Comparison of ENCODE assay signal across 9 mouse cellular contexts in genomic region chr15:26365344-26365743, GRCm38 (mm10). TPM values are rescaled to one million over a fixed set of nuclear protein-coding genes. Genes with fewer than 3 reads are reported as not detected.
DNase-seq lines count a peak whose midpoint lies in the region; ATAC-seq lines count a peak whose summit lies in the region.
"Had no signal": no experiment of that assay in that cellular context is flagged by ENCODE, and none has a peak within 500 bp of the region (broad histone marks: within the 10 kb centered on the region; RNA-seq: fewer than 3 reads in every experiment).

No protein-coding gene starts in this region.

- no peaks in the 10 kb centered on the region for H3K9me3 ChIP-seq in hindbrain, embryonic 15.5 days
- H3K9me3 ChIP-seq in midbrain, embryonic 16.5 days (replicated peaks; ENCODE audit: control insufficient read depth, low read length, poor library complexity, severe bottlenecking), result no peaks in the 10 kb centered on the region

- H3K36me3 ChIP-seq in hindbrain, embryonic 15.5 days, result no peaks in the 10 kb centered on the region
- no peaks in the 10 kb centered on the region for H3K36me3 ChIP-seq in midbrain, embryonic 16.5 days (ENCODE audit: control insufficient read depth, insufficient read depth, low read length)

- H3K4me1 ChIP-seq in hindbrain, embryonic 15.5 days (replicated peaks), result peaks cover 11% of the 10 kb centered on the region
- peaks cover 13% of the 10 kb centered on the region for H3K4me1 ChIP-seq in midbrain, embryonic 16.5 days (ENCODE audit: control insufficient read depth, insufficient read depth, low read length)

- peak overlapping the region; percentile 69 for H3K27ac ChIP-seq in hindbrain, embryonic 15.5 days (replicated peaks)
- H3K27ac ChIP-seq in midbrain, embryonic 16.5 days (ENCODE audit: low read length), result peak overlapping the region; percentile 52; the same call in 1 of the 2 replicates

- H3K9ac ChIP-seq in hindbrain, embryonic 15.5 days, result 0 out of 2 replicates have a peak overlapping the region, but pooled peaks have one; percentile 10
- 0 out of 2 replicates have a peak overlapping the region, but pooled peaks have one; percentile 18 for H3K9ac ChIP-seq in midbrain, embryonic 16.5 days (ENCODE audit: low read depth, low read length)

- no peaks in the 10 kb centered on the region for H3K27me3 ChIP-seq in hindbrain, embryonic 15.5 days
- no peaks in the 10 kb centered on the region for H3K27me3 ChIP-seq in midbrain, embryonic 16.5 days (ENCODE audit: control insufficient read depth, insufficient read depth, low read depth, low read length)

- 14% methylated on average over 7 of the region's 7 CpGs for WGBS in hindbrain, embryonic 15.5 days
- 17% methylated on average over 7 of the region's 7 CpGs for WGBS in midbrain, embryonic 16.5 days

- H3K4me2 ChIP-seq in hindbrain, embryonic 15.5 days, result peak overlapping the region; percentile 43
- peak overlapping the region; percentile 18; the same call in 1 of the 2 replicates for H3K4me2 ChIP-seq in midbrain, embryonic 16.5 days (ENCODE audit: low read length)

- peak; percentile 1 for DNase-seq in kidney, postnatal 36 days
- DNase-seq in kidney, adult 11 months, result no peak
- DNase-seq in embryo, embryonic 11.5 days (ENCODE audit: low read depth, low spot score), result peak; percentile 5
- no peak for DNase-seq in thymus, adult 18-20 months
- no peak for DNase-seq in urinary bladder, postnatal 4 days (ENCODE audit: low spot score in 2 of 2)

- H3K4me3 ChIP-seq in hindbrain, embryonic 15.5 days, result no peak overlapping the region
- H3K4me3 ChIP-seq in midbrain, embryonic 16.5 days (ENCODE audit: low read depth, low read length), result no peak overlapping the region
- H3K4me3 ChIP-seq: myocyte had no signal

- peak; percentile 85 for ATAC-seq in hindbrain, embryonic 15.5 days (ENCODE audit: low FRiP score, low read depth)
- peak; percentile 74 for ATAC-seq in midbrain, embryonic 16.5 days
- ATAC-seq in megakaryocyte-erythroid progenitor cell, adult 5-6 weeks (replicated peaks; ENCODE audit: low FRiP score, low TSS enrichment, poor library complexity, severe bottlenecking), result no peak

RNA-seq across cellular contexts. Expression of gene March11, which starts 56.5 kb away (rescaled TPM):
- 9.7 and 14.7 TPM in 2 replicates for polyA plus RNA-seq in hindbrain, embryonic 15.5 days (2015; fragmentation: Nextera tagmentation; extraction: Ambion mirVana)
- 6.4 and 6.5 TPM in 2 replicates for polyA plus RNA-seq in midbrain, embryonic 16.5 days (2015; fragmentation: Nextera tagmentation; extraction: Ambion mirVana)
- total RNA-seq in megakaryocyte-erythroid progenitor cell, adult 5-6 weeks (2014; fragmentation: Nextera tagmentation), result not detected in 2 replicates
- not detected in 2 replicates for total RNA-seq in megakaryocyte-erythroid progenitor cell, adult 5-6 weeks (2017)

Comparison
In these comparisons a context has a peak if more than half of its experiments do, and no peak if none do; other contexts are left out.
1. DNase-seq: peak in kidney, postnatal 36 days (2 of 2) and embryo, embryonic 11.5 days (single experiment); none in kidney, adult 11 months (single experiment), thymus, adult 18-20 months (0 of 2) and urinary bladder, postnatal 4 days (0 of 2).